Mouse (Mus musculus) G1E (cell line): Measurements from ENCODE around the gene Rgs7. TPM values are rescaled to one million over a fixed set of nuclear protein-coding genes. Genes with fewer than 3 reads are reported as not detected.

Experiments
- ATAC-seq: 2 replicates; pipeline ENCODE4 v1.8.0; 2016; ENCODE audit warnings: mild to moderate bottlenecking; ENCODE audit not compliant: insufficient number of reproducible peaks, poor library complexity, low FRiP score, severe bottlenecking; ENCODE audit errors: extremely low read depth
- DNase-seq: peaks from one replicate; pipeline ENCODE4 v3.0.0; 2012; ENCODE audit warnings: low spot score
- H3K27me3 ChIP-seq: 2 replicates; pipeline ENCODE4 v1.6.1; 2012; ENCODE audit warnings: mild to moderate bottlenecking, low read length, inconsistent platforms; ENCODE audit not compliant: insufficient read depth
- H3K36me3 ChIP-seq: replicated peaks from 2 replicates; pipeline ENCODE3; 2012; ENCODE audit warnings: mild to moderate bottlenecking, inconsistent platforms
- H3K4me1 ChIP-seq: 2 replicates; pipeline ENCODE4 v1.6.1; 2012; ENCODE audit warnings: low read depth, low read length, inconsistent platforms, mixed read lengths; ENCODE audit not compliant: insufficient read depth
- H3K4me3 ChIP-seq: 2 replicates; pipeline ENCODE4 v1.5.1; 2012; ENCODE audit warnings: low read depth, mild to moderate bottlenecking, inconsistent platforms, low read length, moderate library complexity, mixed read lengths
- H3K9me3 ChIP-seq: replicated peaks from 2 replicates; pipeline ENCODE4 v1.6.1; 2012; ENCODE audit warnings: inconsistent platforms
- CTCF ChIP-seq: IDR thresholded peaks from 2 replicates; pipeline ENCODE4 v1.5.1; 2012; ENCODE audit warnings: low read depth, low read length, inconsistent platforms, mixed read lengths
- GATA1 ChIP-seq: IDR thresholded peaks from 2 replicates; pipeline ENCODE4 v1.6.1; 2012; ENCODE audit warnings: borderline replicate concordance, low read length, inconsistent platforms, mixed read lengths
- GATA2 ChIP-seq: IDR thresholded peaks from 2 replicates; pipeline ENCODE4 v1.6.1; 2012; ENCODE audit warnings: low read depth, low read length, inconsistent platforms, borderline replicate concordance
- POLR2AphosphoS5 ChIP-seq: IDR thresholded peaks from 2 replicates; pipeline ENCODE4 v1.6.1; 2012; ENCODE audit warnings: low read depth, low read length, inconsistent platforms; ENCODE audit not compliant: insufficient replicate concordance
- TAL1 ChIP-seq: conservative IDR thresholded peaks from 2 replicates; pipeline ENCODE4 v1.6.1; 2012; ENCODE audit warnings: low read depth, low read length, inconsistent platforms, mixed read lengths
- polyA plus RNA-seq: library from polyadenylated mRNA; stranded (reverse); fragments of >175 nt; gene quantifications from 2 replicates; pipeline ENCODE4 v1.2.3, GENCODE M21; 2012
- total RNA-seq, 2 experiments: library from RNA; stranded (forward) in 1 of 2; stranded (reverse) in 1 of 2; fragments of 200-1000 nt in 1 of 2; fragments of >200 nt in 1 of 2; fragmentation: Nextera tagmentation in 1 of 2; gene quantifications; 2 replicates each; pipeline ENCODE4 v1.2.3; 2014 to 2017

Rgs7 gene
- total and polyA plus RNA-seq, 3 experiments, result 0.05 TPM; not detected in 2

DNA sequence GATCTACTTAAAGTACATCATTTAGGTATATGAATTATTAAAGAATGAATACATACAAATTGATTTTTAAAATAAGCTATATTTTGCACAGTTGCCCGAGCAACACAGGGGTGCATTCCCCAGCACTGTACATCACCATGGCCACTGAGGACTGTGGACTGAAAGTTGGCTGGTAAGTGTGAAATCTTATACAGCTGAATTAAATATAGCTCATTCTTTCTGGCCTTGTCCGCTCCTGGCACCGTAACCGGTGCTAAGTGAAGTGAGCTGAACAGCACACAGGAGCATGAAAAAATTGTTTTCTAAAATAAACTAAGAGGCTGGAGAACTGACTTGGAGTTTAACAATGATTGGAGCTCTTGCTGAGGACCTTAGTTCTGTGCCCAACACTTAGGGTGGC lies 71.4 kb downstream of the Rgs7 start:
- TF ChIP-seq GATA2 (no peak), GATA1 (no peak), CTCF (no peak), POLR2AphosphoS5 (no peak), TAL1 (no peak)
- Histone ChIP-seq H3K4me3 (no peak overlapping the region), H3K36me3 (no peaks in the 10 kb centered on the region), H3K4me1 (no peaks in the 10 kb centered on the region), H3K27me3 (no peaks in the 10 kb centered on the region), H3K9me3 (peaks cover 8% of the 10 kb centered on the region; the same call in 1 of the 2 replicates)
- DNase-seq (no peak), ATAC-seq (no peak)

DNA sequence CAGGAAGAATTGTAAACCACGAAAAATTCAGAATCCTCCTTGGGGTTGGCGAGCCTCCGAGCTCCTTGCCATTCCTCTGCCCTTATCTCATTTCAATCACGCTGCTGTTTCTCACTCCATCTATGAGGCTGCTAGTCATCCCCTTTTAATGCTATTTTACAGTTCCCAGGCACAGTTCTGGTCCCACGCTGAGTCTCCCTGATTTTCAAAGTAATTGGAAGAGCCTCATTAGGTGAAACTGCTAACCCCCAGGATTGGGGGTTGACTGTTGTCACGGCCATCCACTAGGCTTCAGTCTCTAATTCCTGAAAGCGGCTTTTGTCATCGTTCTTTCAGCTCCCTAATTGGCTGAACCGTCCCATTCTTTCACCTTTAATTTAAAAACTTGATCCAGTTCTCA lies 76.6 kb downstream of the Rgs7 start:
- H3K9me3 ChIP-seq, result peaks cover 4% of the 10 kb centered on the region
- no peaks in the 10 kb centered on the region for H3K27me3 ChIP-seq
- no peak for ATAC-seq
- no peaks in the 10 kb centered on the region for H3K36me3 ChIP-seq
- H3K4me1 ChIP-seq, result no peaks in the 10 kb centered on the region
- DNase-seq, result no peak
- H3K4me3 ChIP-seq, result no peak overlapping the region
- TF ChIP-seq GATA1 (no peak), GATA2 (no peak), CTCF (no peak), TAL1 (no peak), POLR2AphosphoS5 (no peak)

DNA sequence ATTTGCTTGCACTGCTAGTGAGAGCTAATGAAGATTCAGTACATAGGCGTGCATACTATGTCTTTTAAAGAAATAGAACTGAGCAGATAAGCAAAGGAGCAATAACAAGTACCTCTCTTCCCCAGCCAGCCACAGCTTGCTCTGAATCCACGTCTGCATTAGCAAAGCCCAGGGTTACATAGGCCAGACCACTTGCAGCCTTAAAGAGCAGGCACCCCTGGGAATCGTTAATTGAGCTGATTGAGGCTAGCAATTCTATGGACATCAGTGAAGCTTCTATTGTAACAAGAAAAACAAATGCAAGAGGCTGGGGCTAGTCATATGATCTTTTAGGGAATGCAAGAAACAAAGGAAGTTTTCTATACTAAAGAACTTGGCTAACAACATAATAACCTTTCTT lies 81.9 kb downstream of the Rgs7 start:
- H3K9me3 ChIP-seq, result no peaks in the 10 kb centered on the region; the same call in 1 of the 2 replicates
- TF ChIP-seq GATA2, result no peak
- TF ChIP-seq CTCF, result no peak
- no peak for TF ChIP-seq TAL1
- TF ChIP-seq GATA1, result no peak
- TF ChIP-seq POLR2AphosphoS5, result no peak
- H3K27me3 ChIP-seq, result no peaks in the 10 kb centered on the region
- no peaks in the 10 kb centered on the region for H3K36me3 ChIP-seq
- DNase-seq, result no peak
- H3K4me1 ChIP-seq, result no peaks in the 10 kb centered on the region
- no peak overlapping the region for H3K4me3 ChIP-seq
- ATAC-seq, result no peak

DNA sequence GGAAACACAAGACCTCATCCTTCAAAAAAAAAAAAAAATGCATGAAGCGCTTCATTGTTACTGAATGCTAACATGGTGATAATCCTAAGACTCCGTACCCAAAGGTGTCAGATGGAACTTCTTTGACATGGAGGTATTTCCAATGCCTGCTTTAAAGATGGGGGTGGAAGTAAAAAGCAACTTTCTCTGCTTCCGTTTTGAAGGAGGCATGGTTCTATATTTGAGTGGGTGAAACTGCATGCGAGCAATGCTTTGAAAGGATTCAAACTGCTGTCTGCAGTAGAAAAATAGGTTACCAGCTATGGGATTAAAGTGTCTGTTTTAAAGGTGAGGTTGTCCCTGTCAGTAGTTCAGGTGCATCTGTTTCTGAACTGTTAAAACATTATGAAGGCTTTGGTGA lies 100.4 kb downstream of the Rgs7 start:
- Histone ChIP-seq H3K27me3 (no peaks in the 10 kb centered on the region), H3K4me1 (no peaks in the 10 kb centered on the region), H3K36me3 (no peaks in the 10 kb centered on the region), H3K9me3 (peaks cover 11% of the 10 kb centered on the region), H3K4me3 (no peak overlapping the region)
- no peak for DNase-seq
- TF ChIP-seq CTCF (no peak), POLR2AphosphoS5 (no peak), TAL1 (no peak), GATA1 (no peak)
- ATAC-seq, result no peak

DNA sequence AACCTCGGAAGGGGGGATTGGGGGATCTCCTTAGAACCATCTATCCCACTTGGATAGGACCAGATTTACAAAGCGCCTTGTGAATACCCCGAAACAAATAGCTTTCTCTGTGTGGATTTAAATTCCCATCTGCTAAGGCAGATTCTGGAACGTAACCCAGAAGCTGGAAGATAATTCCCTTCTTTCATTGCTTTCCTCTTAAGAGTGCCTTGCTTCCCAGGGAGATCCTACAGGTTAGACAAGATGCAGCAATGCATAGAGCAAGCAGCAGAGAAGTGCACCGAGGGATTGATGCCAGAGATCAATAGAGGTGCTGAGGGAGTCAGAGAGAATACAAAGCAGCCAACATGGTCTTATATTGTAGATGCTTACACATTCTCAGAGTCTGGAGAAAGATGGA lies 103.0 kb downstream of the Rgs7 start:
- H3K9me3 ChIP-seq, result peaks cover 18% of the 10 kb centered on the region
- H3K4me1 ChIP-seq, result no peaks in the 10 kb centered on the region
- TF ChIP-seq TAL1 (no peak), CTCF (no peak), POLR2AphosphoS5 (no peak), GATA1 (no peak), GATA2 (no peak)
- H3K36me3 ChIP-seq, result no peaks in the 10 kb centered on the region
- DNase-seq (no peak), ATAC-seq (no peak)
- H3K4me3 ChIP-seq, result no peak overlapping the region
- H3K27me3 ChIP-seq, result no peaks in the 10 kb centered on the region

DNA sequence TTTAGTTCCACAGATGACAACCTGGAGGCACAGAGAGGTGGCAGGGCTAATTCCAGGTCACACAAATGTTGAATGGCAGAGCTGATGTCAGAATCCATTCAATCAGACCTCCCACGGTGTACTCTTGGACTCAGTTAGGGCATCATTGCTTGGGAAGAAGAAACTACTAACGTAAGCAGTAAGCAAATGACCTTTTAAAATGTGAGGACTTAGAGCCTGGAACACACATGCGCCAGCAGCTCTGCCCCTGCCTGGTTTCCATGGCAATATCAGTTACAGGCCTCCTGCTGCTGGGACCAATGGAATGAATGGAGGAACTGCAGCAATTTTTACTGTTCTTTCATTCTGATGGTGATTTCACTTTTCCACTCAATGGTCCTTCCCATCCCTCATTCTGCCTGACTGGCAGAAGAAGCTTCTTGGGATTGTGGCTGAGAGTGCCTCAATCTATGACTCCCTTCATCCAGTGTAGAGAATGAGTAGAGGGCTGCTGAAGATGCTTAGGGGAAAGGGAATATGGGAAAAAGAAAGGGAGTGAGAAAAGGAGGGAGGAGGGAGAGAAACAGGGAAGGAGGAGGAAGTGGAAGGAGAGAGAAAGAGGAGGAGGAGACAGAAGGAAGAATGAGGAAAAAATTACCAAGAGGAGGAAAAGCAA lies 106.6 kb downstream of the Rgs7 start:
- ATAC-seq, result no peak
- peaks cover 19% of the 10 kb centered on the region for H3K9me3 ChIP-seq

More for the DNA sequence above, 106.6 kb downstream of the Rgs7 start:
- no peaks in the 10 kb centered on the region for H3K36me3 ChIP-seq
- DNase-seq, result no peak
- H3K27me3 ChIP-seq, result no peaks in the 10 kb centered on the region
- H3K4me3 ChIP-seq, result no peak overlapping the region
- no peak for TF ChIP-seq POLR2AphosphoS5
- no peak for TF ChIP-seq CTCF
- TF ChIP-seq GATA1, result no peak
- TF ChIP-seq TAL1, result no peak
- TF ChIP-seq GATA2, result no peak
- H3K4me1 ChIP-seq, result no peaks in the 10 kb centered on the region
